In genomic region chr10:79853392-79853791, GRCm38 (mm10) we compare ENCODE assay signal across 8 mouse cellular contexts. TPM values are rescaled to one million over a fixed set of nuclear protein-coding genes. Genes with fewer than 3 reads are reported as not detected.
DNase-seq lines count a peak whose midpoint lies in the region; ATAC-seq lines count a peak whose summit lies in the region.

No protein-coding gene starts in this region.

- H3K27ac ChIP-seq in hindbrain, embryonic 11.5 days (ENCODE audit: low read depth, low read length): peak overlapping the region; percentile 100

- ATAC-seq in hindbrain, embryonic 11.5 days (ENCODE audit: low FRiP score): 0 out of 2 replicates have a peak, but pooled peaks have one; percentile 20

- H3K36me3 ChIP-seq in hindbrain, embryonic 11.5 days (ENCODE audit: control insufficient read depth, insufficient read depth, low read length): 0 out of 2 replicates have a peak, but pooled peaks cover 2% of the 10 kb centered on the region

- H3K9ac ChIP-seq in hindbrain, embryonic 11.5 days (ENCODE audit: low read depth, low read length): peak overlapping the region; percentile 89

- peak overlapping the region; percentile 67 for H3K4me2 ChIP-seq in hindbrain, embryonic 11.5 days (replicated peaks; ENCODE audit: low read depth, low read length)

- peak overlapping the region; percentile 100 for H3K4me3 ChIP-seq in hindbrain, embryonic 11.5 days (ENCODE audit: low read depth, low read length)

- peak; percentile 97 for DNase-seq in MN1 (ENCODE audit: low spot score)
- DNase-seq in cerebellum, adult 9-11 months: peak; percentile 89
- peak; percentile 63 to 85 for DNase-seq in frontal cortex, adult 2 months (ENCODE audit: extremely low spot score in 1 of 2, low spot score in 1 of 2)
- DNase-seq in hindbrain, embryonic 11.5 days (ENCODE audit: low spot score): peak; percentile 77
- DNase-seq in layer of hippocampus, postnatal 36 days: peak; percentile 80 to 86
- DNase-seq in lung, postnatal 14 days: peak; percentile 98
- peak; percentile 88 for DNase-seq in right cerebral cortex, postnatal 14 days
- peak; percentile 91 to 96 for DNase-seq in urinary bladder, postnatal 36 days (ENCODE audit: low spot score in 2 of 2)

- 1% methylated on average over 15 of the region's 15 CpGs for WGBS in hindbrain, embryonic 11.5 days

- no peaks in the 10 kb centered on the region for H3K9me3 ChIP-seq in hindbrain, embryonic 11.5 days (ENCODE audit: control insufficient read depth, low read length)

- peaks cover 37% of the 10 kb centered on the region for H3K4me1 ChIP-seq in hindbrain, embryonic 11.5 days (replicated peaks; ENCODE audit: control insufficient read depth, insufficient read depth, low read length)

- H3K27me3 ChIP-seq in hindbrain, embryonic 11.5 days (ENCODE audit: control insufficient read depth, insufficient read depth, low read length): no peaks in the 10 kb centered on the region

RNA-seq across cellular contexts. Expression of gene Ptbp1, which starts 0.8 kb away (rescaled TPM):
- polyA plus RNA-seq in frontal cortex, adult 2 months (2012; rRNA removed): 59.5 and 71.5 TPM in 2 replicates
- polyA plus RNA-seq in hindbrain, embryonic 11.5 days (2014; fragmentation: Nextera tagmentation; extraction: Ambion mirVana): 141 and 152 TPM in 2 replicates
- total RNA-seq in layer of hippocampus, postnatal 36 days (2021): 10 to 100 TPM; 43.1 to 52.6 TPM

RNA-seq across cellular contexts. Expression of gene Prtn3, which starts 20.9 kb away (rescaled TPM):
- 5.8 and 6.7 TPM in 2 replicates for polyA plus RNA-seq in frontal cortex, adult 2 months (2012; rRNA removed)
- polyA plus RNA-seq in hindbrain, embryonic 11.5 days (2014; fragmentation: Nextera tagmentation; extraction: Ambion mirVana): 9.4 and 10.5 TPM in 2 replicates
- total RNA-seq in layer of hippocampus, postnatal 36 days (2021): 1 to 10 TPM in 1 of 2 experiments, not detected in 1; 1.0 TPM

RNA-seq across cellular contexts. Expression of gene Plppr3, which starts 21.0 kb away (rescaled TPM):
- 124 and 134 TPM in 2 replicates for polyA plus RNA-seq in frontal cortex, adult 2 months (2012; rRNA removed)
- polyA plus RNA-seq in hindbrain, embryonic 11.5 days (2014; fragmentation: Nextera tagmentation; extraction: Ambion mirVana): 129 and 150 TPM in 2 replicates
- total RNA-seq in layer of hippocampus, postnatal 36 days (2021): 10 to 100 TPM; 28.4 to 28.7 TPM

RNA-seq across cellular contexts. Expression of gene Misp, which starts 32.6 kb away (rescaled TPM):
- polyA plus RNA-seq in frontal cortex, adult 2 months (2012; rRNA removed): 0.40 and 0.71 TPM in 2 replicates
- polyA plus RNA-seq in hindbrain, embryonic 11.5 days (2014; fragmentation: Nextera tagmentation; extraction: Ambion mirVana): 0.59 and 0.69 TPM in 2 replicates
- 1 to 10 TPM in 1 of 2 experiments, under 1 TPM in 1; 0.82 to 1.4 TPM for total RNA-seq in layer of hippocampus, postnatal 36 days (2021)

RNA-seq across cellular contexts. Expression of gene Elane, which starts 32.7 kb away (rescaled TPM):
- polyA plus RNA-seq in frontal cortex, adult 2 months (2012; rRNA removed): 0.27 TPM in 1 of 2 replicates, not detected in the other
- polyA plus RNA-seq in hindbrain, embryonic 11.5 days (2014; fragmentation: Nextera tagmentation; extraction: Ambion mirVana): 0.67 TPM in 1 of 2 replicates, not detected in the other
- not detected for total RNA-seq in layer of hippocampus, postnatal 36 days (2021)

Comparison
In these comparisons a context has a peak if more than half of its experiments do, and no peak if none do; other contexts are left out.
1. Peak in every context shown above with its lines: DNase-seq, ATAC-seq, H3K4me3 ChIP-seq and H3K27ac ChIP-seq.